Mouse (Mus musculus): ENCODE results near the gene Serpinf1.
"Not testable (repeated sequence)": the region's sequence is repeated elsewhere in the genome, so short reads cannot be mapped to it uniquely, and the experiment has no call there.

The Serpinf1 gene

DNA sequence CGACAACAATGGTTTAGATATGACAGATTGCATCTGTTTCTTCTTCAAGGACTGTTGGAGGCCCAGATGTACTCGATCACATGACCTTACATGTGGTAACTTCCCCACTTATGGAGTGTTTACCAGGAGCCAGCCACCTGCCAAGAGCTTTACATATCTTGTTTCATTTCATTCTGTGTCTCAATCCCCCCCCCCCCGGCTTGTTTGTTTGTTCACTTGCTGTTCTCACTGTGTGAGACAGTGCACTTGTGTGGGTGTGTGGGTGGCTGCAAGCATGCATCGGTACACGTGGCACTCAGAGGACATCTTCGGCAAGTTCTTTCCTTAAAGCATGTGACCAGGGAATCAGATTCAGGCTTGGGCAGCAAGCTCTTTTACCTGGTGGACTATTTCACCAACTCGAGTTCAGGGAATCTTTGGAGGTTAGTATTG, 34.0 kb upstream of the Serpinf1 start:
- in situ Hi-C loops (cut with MboI, MseI), result no loop called here

DNA sequence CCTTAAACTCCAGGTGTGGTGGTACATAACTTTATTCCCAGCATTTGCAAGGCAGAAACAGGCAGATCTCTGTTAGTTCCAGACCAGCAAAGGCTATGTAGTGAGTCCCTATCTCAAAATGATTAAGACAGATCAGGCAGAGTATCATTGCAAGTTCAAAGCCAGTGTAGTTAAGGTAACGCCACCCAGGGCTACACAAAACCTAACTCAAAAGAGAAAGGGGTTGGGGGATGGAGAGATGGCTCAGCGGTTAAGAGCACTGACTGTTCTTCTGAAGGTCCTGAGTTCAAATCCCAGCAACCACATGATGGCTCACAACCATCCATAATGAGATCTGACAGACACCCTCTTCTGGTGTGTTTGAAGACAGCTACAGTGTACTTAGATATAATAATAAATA, 33.5 kb upstream of the Serpinf1 start:
- in situ Hi-C loops (cut with MboI, MseI), result not testable (repeated sequence)

DNA sequence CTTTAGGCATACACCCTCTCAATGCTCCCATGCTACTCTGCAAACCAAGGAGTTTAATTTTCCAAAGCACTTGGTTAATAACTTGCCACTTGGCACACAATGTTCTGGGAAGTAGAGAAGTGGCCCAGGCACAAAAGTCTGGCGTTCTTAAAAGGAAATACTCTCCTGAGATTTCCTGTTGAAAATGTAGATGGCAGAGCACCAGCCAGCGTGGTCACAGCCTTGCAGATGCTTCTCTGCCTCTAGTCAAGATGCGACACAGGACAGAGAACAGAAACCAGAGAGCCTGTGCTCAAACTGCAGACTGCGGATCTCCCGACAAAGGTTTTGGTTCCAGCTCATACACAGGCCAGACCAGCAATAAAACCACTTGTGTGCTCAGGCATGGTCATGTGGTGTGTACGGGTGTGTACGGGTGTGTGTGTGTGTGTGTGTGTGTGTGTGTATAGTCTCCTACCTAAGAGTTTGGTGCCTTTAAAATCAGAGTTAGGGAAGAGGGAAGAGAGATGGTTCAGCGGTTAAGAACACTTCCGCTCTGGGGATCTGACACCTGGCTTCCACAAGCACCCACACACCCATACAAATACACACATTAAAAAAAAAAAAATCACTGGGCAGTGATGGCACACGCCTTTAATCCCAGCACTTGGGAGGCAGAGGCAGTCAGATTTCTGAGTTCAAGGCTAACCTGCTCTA, 32.7 kb upstream of the Serpinf1 start:
- in situ Hi-C loops (cut with MboI, MseI), result no loop called here

DNA sequence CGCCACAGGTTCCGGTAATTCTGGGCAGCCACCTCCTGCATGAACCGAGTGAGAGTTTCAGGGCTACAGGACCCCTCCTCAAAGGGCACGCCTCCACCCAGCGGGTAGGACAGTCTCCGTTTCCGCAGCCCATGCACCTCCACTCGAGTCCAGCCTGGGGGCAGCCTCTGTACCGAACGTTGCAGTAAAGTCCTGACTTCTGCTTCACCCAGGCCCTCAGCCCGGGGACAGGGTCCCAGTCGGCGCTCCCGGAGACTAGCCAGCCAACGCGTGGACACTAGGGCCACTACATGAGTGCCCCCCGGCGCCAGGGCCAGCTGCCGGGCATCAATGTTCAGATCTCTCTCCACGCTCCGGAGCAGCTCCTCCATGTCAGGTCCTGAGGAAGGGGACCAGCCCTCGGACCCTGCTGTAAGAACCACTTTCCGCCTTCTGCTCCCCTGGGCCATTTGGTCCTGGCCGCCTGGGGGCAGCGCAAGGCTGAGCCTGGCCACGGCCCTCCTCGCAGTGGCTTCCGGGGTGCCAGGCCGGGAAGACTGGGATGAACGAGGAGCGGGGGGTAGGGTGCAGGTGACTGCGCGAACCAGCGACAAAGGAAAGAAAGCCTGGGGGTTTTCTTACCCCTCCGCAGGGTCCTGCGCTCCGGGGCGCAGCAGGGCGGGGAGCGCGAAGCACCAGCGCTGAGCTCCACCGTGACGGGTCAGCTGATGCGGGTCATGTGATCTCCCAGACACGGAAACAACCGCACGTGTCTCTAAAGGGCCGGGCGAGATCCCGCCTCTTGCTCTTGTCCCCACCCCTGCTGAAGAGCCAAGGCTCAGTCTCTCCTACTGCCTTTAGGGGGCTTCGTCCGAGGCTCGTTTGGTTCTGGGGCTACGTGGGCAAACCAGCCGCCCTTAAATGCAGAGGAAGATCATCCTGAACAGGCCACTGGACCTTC, 31.8 kb upstream of the Serpinf1 start, which contains the start of gene Wdr81:
Gene Wdr81 (minus strand): TSS at position 727 of the 940 bp plus-strand sequence.
- in situ Hi-C loops (cut with MboI, MseI), result no loop called here

DNA sequence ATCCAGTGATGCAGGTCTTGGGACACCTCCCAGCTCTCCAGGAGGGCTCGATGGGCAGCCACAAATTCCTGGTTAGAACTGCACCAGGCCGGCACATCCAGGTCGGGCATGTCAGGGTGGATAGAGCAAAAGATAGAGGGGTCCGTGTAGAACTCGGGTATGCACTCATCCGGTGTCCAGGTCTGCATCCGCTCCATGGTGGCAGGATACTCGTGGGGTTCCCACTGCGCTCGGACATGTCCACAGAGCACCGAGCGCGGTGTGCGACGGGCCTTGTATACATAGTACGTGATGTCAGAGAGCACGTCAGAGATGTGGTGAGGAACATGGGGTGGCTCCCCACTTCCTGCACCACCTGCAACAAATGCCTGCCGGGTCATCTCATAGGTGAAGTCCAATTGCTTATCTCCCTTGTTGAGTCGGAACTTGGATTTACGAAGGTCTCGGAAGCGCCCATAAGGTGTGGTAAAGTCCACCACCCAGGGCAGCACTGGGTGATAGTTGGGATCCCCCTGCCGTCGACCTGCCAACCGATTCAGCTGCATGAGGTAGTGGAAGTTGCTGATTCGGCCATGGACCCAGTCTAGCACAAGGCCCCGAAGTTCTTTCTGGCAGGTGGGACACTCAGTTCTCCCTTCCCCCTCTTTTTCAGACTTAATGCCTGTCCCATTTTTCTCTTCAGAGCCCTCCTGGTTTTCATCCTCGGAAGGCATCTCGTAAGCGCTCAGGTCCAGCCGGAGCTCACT, 30.5 kb upstream of the Serpinf1 start:
- in situ Hi-C loops (cut with MboI, MseI), result no loop called here

DNA sequence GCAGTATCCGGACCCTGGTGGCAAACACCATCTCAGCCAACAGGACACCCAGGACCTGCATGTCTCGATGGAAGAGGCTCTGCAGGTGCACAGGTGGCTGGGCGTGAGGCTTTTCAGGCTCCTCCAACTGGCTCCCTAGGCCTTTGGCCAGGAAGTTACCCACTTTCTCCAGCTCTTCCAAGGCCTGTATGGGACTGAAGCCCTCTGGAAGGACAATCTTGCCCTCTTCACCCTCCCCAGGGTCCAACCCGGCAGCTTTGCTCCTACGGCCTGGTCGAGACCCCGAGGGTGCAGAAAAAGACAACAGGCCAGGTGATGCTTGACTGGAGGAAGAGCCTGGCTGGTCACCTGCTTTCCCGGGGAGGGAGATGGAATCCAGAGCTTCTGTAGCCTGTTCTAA, 29.6 kb upstream of the Serpinf1 start:
- in situ Hi-C loops (cut with MboI, MseI), result no loop called here

DNA sequence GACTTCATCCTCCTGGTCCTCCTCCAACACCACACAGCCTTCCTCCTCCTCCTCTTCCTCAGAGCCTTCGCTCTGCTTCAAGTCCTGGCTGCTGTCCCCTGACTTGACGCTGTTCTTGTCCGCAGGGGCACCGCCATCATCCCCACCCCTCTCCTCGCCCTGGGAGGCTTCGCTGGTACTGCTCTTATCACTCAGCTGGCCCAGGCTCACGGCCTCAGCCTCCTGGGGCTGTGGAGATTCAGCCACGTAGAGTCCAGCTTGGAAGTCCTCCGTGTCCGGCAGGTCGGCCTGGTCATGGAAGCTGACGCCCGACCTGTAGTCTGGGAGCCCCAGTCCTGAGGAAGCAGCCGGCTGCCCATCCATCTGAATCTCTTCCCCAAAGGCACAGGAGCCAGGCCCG, 28.4 kb upstream of the Serpinf1 start:
- in situ Hi-C loops (cut with MboI, MseI), result no loop called here

DNA sequence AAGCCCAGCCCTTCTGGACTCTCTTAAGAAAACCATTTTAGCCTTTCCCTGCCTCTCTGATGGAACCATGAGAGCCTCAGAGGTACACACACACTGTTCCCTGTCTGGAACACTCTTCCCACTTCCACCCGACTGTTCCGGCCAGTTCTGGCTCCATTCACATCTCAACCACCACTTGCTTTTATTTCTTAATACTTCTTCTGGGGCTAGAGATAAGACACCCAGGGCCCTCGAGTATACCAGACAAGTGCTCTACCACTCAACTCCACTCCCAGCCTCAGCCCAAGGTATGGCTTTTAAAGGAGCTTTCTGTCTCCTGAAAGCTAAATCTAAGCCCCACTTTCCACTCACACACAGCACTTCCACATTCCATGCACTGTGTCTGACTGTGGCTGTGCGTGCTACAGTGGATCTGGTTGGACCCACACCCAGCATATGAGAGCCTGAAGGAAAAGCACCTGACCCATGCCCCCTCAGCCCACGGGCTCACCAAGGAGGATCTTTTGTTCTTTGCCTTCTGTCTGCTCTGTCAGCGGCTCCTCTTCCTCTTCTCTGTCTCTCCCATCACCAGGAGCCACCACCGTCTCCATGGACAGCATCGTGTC, 27.9 kb upstream of the Serpinf1 start:
- in situ Hi-C loops (cut with MboI, MseI), result no loop called here

DNA sequence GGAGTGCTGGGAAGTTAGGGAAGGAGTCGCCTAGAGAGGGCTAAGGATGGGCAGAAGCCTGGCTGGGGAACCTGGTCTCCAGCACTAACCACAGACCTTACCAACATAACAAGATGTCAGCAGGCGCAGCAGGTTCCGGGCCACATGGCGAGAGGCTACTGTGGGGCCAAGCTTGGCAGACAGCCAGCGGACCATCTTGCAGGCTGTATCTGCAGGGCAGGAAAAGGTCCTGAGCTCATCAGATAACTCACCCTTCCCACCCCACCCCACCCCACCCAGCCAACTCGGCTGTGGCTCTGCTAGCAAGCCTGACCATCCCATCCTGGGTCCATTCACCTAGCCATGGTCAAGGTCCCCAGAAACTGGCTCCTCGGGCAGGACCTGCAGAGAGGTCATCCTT, 27.2 kb upstream of the Serpinf1 start:
- in situ Hi-C loops (cut with MboI, MseI), result no loop called here

DNA sequence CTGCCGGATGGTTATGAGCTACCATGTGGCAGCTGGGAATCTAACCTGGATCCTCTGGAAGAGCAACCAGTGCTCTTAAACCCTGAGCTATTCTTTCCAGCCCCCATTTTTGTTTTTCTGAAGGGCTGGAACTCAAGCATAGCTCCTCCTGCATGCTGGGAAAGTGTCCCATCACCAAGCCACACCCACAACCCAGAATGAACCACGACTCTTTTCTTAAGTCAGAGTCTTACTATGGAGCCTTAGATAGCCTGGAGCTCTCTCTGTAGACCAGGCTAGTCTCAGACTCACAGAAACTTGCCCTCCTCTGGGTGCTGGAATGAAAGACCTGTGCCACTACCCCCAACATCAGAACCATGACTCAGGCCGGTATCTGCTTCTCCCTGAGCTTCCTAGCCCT, 26.1 kb upstream of the Serpinf1 start:
- in situ Hi-C loops (cut with MboI, MseI), result no loop called here

DNA sequence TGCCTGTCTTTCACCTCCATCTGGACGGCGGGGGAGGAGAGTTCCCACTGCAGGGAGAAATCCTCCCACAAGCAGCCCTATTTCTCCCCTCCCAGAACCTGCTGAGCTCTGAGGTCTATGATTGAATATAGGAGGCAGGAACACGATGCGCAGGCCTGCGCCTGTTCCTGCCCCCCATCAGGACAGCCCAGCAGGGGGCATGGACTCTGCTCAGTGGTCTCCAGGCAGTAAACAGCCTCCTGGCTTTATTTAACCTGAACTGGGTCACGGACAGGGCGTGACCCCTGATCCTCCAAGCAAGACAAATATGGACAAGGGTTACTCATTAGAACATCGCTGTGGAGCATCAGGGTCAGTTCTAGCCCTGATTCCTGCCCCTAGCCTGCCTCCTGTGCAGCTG, 21.2 kb upstream of the Serpinf1 start:
- in situ Hi-C loops (cut with MboI, MseI), result no loop called here

DNA sequence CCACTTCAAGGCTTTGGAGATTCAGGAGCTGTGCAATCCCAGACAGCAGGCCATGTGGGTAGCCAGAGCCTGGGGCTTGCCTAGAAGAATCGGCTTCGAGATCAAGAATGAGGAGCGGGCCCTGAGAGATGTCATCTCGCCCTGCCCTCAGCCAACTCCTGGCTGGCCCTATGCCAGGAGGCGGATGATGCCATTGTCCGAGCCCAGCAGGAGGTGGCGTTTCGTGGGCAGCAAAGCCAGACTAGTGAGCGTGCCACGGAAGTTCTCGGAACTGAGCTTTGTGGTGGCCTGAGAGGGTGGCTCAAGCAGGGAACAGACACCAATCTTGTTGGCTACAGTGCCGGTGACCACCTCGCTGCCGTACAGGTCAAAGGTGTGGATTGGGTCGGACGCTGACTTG, 19.1 kb upstream of the Serpinf1 start:
- in situ Hi-C loops (cut with MboI, MseI), result no loop called here

DNA sequence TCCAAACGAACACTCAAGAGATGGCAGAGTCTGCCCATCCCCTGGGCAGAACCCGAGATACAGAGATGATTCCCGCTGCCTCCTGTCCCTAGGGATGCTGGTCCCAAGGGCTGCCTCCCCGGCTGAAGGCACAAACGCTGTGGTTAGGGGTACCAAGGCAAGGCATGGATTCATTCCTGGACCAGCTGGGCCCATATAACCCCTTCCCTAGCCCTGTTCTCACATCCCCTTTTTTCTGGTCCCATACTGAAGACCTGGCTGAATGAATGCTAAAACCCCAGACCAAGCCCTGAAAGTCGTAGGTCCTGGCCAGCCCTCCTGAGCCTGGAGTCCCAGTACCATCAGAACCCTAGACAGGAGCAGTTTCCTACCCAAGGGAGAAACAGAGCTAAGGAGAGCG, 18.5 kb upstream of the Serpinf1 start:
- in situ Hi-C loops (cut with MboI, MseI), result no loop called here

DNA sequence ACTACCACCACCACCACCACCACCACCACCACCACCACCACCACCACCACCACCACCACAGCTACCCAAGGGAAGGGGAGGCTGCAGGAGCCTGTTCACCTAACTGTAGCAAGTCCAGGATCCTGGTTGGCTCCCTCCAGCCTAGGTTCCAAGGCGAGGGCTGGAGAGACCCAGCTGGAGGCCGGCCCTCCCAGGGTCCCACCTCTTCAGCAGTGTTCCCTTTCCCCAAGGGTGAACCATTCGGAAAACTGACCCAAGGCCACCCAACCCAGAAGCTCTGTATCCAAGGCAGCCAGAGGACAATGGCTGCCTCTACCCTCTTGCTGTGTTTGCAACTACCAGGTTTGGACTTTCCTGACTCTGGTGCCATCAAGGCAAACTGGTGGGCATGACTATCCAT, 17.4 kb upstream of the Serpinf1 start:
- in situ Hi-C loops (cut with MboI, MseI), result loop anchor here in 1 of 2 experiments (10.0 kb wide), 1 partner anchor 905 kb away; no protein-coding TSS in a partner anchor

DNA sequence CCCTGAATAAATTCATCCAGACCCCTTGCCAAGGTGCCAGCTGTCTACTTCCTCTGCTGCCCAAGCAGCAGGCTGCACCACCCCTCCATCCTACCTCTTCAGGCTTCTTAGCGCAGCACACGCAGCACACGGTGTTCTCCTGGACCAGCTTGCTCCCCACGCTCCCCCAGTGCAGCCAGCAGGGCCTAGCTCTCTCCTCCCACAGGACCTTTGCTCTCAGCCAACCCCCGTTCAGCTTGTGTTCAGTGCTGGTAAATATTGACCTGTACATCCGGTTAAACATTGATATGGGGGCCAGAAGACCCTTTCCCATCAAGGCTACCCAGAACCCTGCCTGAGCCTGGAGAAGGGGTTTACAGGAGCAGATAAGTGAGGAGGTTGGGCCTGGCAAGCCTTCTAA, 16.9 kb upstream of the Serpinf1 start, which contains the start of gene Serpinf2:
Gene Serpinf2 (minus strand): TSS at position 229 of the 400 bp plus-strand sequence.
- in situ Hi-C loops (cut with MboI, MseI), result loop anchor here in 1 of 2 experiments (10.0 kb wide), 1 partner anchor 905 kb away; no protein-coding TSS in a partner anchor

DNA sequence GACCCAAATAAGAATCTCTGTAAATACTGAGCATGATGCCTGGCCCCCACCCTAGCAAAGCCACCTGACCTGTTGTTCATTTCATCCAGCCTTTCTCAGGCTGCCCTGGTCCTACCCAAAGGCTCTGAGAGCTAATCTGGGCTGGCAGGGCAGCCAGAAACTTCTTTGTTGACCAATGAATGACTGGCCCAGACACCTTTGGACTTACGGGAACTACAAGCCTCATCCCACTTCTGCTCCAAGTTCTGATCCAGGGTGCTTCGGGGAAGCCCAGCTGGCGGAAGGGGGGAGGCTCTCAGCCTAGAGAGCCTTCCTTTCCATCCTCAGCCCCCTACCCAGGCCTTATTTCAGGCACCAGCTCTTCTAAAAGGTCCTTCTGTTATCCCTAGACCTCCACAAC, 16.3 kb upstream of the Serpinf1 start:
- in situ Hi-C loops (cut with MboI, MseI), result loop anchor here in 1 of 2 experiments (10.0 kb wide), 1 partner anchor 904 kb away; no protein-coding TSS in a partner anchor

DNA sequence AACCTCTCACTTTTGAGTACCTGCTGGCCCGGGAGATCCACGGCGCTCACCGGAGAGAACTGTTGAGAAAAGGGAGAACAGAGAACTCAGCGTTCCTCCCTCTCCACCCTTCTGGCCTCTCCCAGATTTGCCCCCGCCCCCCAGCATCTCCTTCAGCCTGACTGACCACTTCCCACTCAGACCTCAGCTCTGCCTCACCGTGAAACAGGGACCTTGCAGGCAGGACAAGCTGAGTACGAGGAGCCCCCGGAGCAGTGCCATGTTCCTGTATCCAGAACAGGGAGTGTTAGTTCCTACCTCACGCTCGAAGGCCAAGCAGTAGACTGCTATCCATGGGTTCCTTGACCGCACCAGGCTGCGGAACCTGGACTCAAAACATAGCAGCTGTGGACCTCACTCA, 15.7 kb upstream of the Serpinf1 start:
- in situ Hi-C loops (cut with MboI, MseI), result loop anchor here in 1 of 2 experiments (10.0 kb wide), 1 partner anchor 903 kb away; no protein-coding TSS in a partner anchor

DNA sequence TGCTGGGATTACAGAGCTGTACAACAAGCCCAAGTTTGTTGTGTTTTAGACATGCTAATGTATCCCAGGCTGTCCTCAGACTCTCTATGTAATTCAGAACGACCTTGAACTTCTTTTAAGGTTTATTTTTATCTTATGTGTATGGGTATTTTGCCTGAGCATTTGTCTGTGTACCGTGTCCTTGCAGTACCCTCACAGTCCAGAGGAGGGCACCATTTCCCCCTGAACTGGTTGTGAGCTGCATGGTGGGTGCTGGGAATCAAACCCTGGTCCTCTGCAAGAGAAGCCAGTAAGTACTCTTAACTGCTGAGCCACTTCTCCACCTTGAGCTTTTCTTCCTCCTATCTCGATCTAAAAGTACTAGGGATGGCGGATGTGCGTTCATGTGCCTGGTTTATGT, 11.6 kb upstream of the Serpinf1 start:
- in situ Hi-C loops (cut with MboI, MseI), result loop anchor here in 1 of 2 experiments (10.0 kb wide), 1 partner anchor 899 kb away; no protein-coding TSS in a partner anchor

DNA sequence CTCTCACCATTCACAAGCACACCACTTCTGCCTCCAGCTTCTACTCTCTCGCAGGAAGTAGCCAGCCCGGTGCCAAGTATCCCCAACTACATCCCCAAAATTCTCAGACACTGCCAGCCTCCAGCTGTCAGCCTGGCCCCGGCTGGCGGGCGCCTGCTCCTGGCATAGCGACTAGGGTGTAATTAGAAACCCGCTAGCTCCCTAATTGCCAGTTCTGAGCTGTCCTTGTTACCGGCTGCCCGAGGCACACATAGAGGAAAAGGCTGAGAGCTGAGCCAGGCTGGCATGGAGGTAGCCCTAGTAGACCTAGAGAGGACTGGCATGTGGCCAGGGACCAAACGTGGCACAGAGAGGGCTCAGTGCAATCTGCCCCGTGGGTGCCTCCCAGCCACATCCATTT, 8.8 kb upstream of the Serpinf1 start:
- in situ Hi-C loops (cut with MboI, MseI), result loop anchor here in 1 of 2 experiments (10.0 kb wide), 1 partner anchor 897 kb away; no protein-coding TSS in a partner anchor

DNA sequence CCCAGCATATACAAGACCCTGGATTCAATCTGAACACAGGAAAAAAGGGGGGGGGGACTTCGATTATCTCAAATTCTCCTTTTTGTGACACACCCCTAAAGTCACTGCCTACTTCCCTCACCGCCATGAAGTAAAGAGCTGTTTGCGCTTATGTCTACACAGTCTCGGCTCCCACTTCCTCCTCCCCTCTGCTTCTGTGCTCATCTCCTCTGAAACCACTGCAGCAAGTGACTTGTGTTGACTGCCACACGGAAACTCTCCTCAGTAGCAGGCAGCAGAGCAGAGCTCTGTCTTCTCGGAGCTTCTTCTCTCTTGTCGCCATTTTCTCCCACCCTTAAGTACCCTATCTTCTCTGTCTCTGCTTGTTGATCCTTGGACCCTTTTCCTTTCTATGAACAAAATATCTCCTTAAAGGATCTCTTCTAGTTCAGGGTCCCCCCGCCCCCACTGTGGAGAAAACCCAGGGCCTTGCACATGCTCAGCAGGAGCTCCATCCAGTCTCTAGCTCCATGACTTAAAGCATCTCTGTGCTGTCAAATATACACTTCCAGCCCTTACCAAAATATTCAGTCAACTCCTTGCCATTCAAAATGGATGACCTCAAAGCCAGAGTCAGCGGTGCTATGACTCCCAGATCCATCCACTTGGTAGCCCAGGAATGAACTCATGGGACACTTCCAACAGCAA, 6.7 kb upstream of the Serpinf1 start:
- in situ Hi-C loops (cut with MboI, MseI), result no loop called here
